In genomic region chr14:100374494-100375217, GRCm38 (mm10) we compare ENCODE assay signal across 7 mouse cellular contexts.
DNase-seq lines count a peak whose midpoint lies in the region; ATAC-seq lines count a peak whose summit lies in the region.

No protein-coding gene starts in this region.

- H3K9ac ChIP-seq in embryonic facial prominence, embryonic 12.5 days: no peak overlapping the region

- H3K4me1 ChIP-seq in embryonic facial prominence, embryonic 12.5 days: peaks cover 8% of the 10 kb centered on the region; the same call in 1 of the 2 replicates
- H3K4me1 ChIP-seq in hindbrain, embryonic 10.5 days (replicated peaks): peaks cover 11% of the 10 kb centered on the region; the same call in 1 of the 2 replicates

- H3K4me2 ChIP-seq in embryonic facial prominence, embryonic 12.5 days (replicated peaks): peak overlapping the region; percentile 28

- 0 out of 2 replicates have a peak, but pooled peaks have one; percentile 28 for ATAC-seq in embryonic facial prominence, embryonic 12.5 days (ENCODE audit: insufficient number of reproducible peaks, insufficient read depth, low FRiP score, low TSS enrichment)

- H3K27ac ChIP-seq in embryonic facial prominence, embryonic 12.5 days: no peak overlapping the region
- peak overlapping the region; percentile 74 for H3K27ac ChIP-seq in hindbrain, embryonic 10.5 days

- DNase-seq in hindbrain, embryonic 10.5 days (ENCODE audit: low spot score): peak; percentile 45
- peak; percentile 36 to 48 for DNase-seq in left cerebral cortex, postnatal 36 days (ENCODE audit: low spot score in 2 of 2)
- peak; percentile 35 to 48 for DNase-seq in right cerebral cortex, postnatal 36 days (ENCODE audit: low spot score in 2 of 2)
- DNase-seq in testis, postnatal 10 days (ENCODE audit: low spot score): no peak
- no peak for DNase-seq in heart, postnatal 4 days
- no peak for DNase-seq in spleen, adult 12 weeks (ENCODE audit: low spot score)

- intact Hi-C loops in left cerebral cortex, postnatal 36 days (cut with DNase I): no loop called here

- no peaks in the 10 kb centered on the region for H3K36me3 ChIP-seq in embryonic facial prominence, embryonic 12.5 days
- no peaks in the 10 kb centered on the region for H3K36me3 ChIP-seq in hindbrain, embryonic 10.5 days

- WGBS in embryonic facial prominence, embryonic 12.5 days: 59% methylated on average over 18 of the region's 18 CpGs
- 53% methylated on average over 18 of the region's 18 CpGs for WGBS in hindbrain, embryonic 10.5 days

- H3K4me3 ChIP-seq in embryonic facial prominence, embryonic 12.5 days: no peak overlapping the region
- H3K4me3 ChIP-seq in hindbrain, embryonic 10.5 days: peak overlapping the region; percentile 30

- H3K9me3 ChIP-seq in embryonic facial prominence, embryonic 12.5 days: no peaks in the 10 kb centered on the region
- H3K9me3 ChIP-seq in hindbrain, embryonic 10.5 days: peaks cover 4% of the 10 kb centered on the region; the same call in 1 of the 2 replicates

- H3K27me3 ChIP-seq in embryonic facial prominence, embryonic 12.5 days: no peaks in the 10 kb centered on the region
- no peaks in the 10 kb centered on the region for H3K27me3 ChIP-seq in hindbrain, embryonic 10.5 days (ENCODE audit: insufficient read depth, poor library complexity, severe bottlenecking)

Comparison
In these comparisons a context has a peak if more than half of its experiments do, and no peak if none do; other contexts are left out.
1. DNase-seq: peak in hindbrain, embryonic 10.5 days (single experiment), left cerebral cortex, postnatal 36 days (2 of 2) and right cerebral cortex, postnatal 36 days (2 of 2); none in testis, postnatal 10 days (single experiment), heart, postnatal 4 days (single experiment) and spleen, adult 12 weeks (single experiment).